Mouse (Mus musculus): ENCODE results near the gene Gm8909. TPM values are rescaled to one million over a fixed set of nuclear protein-coding genes. Genes with fewer than 3 reads are reported as not detected.
"Not testable (repeated sequence)": the region's sequence is repeated elsewhere in the genome, so short reads cannot be mapped to it uniquely, and the experiment has no call there.

Gene Gm8909
- not detected for total RNA-seq (2021)

GRCm38 (mm10) chr17:36168039-36168652 is at the start of gene Gm8909:
Gene Gm8909, minus strand, starts transcription at chr17:36168537.
- intact Hi-C loops (cut with DNase I), result no loop called here
- DNase-seq (ENCODE audit: extremely low spot score in 1 of 2, low spot score in 2 of 2), result peak in 1 of 2 experiments; percentile 22

GRCm38 (mm10) chr17:36215586-36215985 is 47.2 kb upstream of the Gm8909 start:
- intact Hi-C loops (cut with DNase I), result no loop called here
- DNase-seq (ENCODE audit: extremely low spot score in 1 of 2, low spot score in 2 of 2), result no peak

- DNase-seq (ENCODE audit: extremely low spot score in 1 of 2, low spot score in 2 of 2), result no peak
- intact Hi-C loops (cut with DNase I), result no loop called here
Measured at GRCm38 (mm10) chr17:36206846-36207245, 38.5 kb upstream of the Gm8909 start.

- DNase-seq (ENCODE audit: extremely low spot score in 1 of 2, low spot score in 2 of 2), result peak in 1 of 2 experiments; percentile 27
- intact Hi-C loops (cut with DNase I), result no loop called here
Measured at GRCm38 (mm10) chr17:36205862-36206261, 37.5 kb upstream of the Gm8909 start.

GRCm38 (mm10) chr17:36205456-36205855 is 37.1 kb upstream of the Gm8909 start:
- intact Hi-C loops (cut with DNase I), result no loop called here
- DNase-seq (ENCODE audit: extremely low spot score in 1 of 2, low spot score in 2 of 2), result no peak

- DNase-seq (ENCODE audit: extremely low spot score in 1 of 2, low spot score in 2 of 2), result no peak
- intact Hi-C loops (cut with DNase I), result no loop called here
Measured at GRCm38 (mm10) chr17:36201851-36202250, 33.5 kb upstream of the Gm8909 start.

- intact Hi-C loops (cut with DNase I), result loop anchor here (10.0 kb wide), 1 partner anchor 134 kb away; no protein-coding TSS in a partner anchor
- DNase-seq (ENCODE audit: extremely low spot score in 1 of 2, low spot score in 2 of 2), result no peak
Measured at GRCm38 (mm10) chr17:36198317-36198716, 30.0 kb upstream of the Gm8909 start.

GRCm38 (mm10) chr17:36194471-36194870 is 26.1 kb upstream of the Gm8909 start:
- intact Hi-C loops (cut with DNase I), result loop anchor here (5.0 to 10.0 kb wide), 2 partner anchors 130 to 197 kb away; no protein-coding TSS in a partner anchor
- DNase-seq (ENCODE audit: extremely low spot score in 1 of 2, low spot score in 2 of 2), result no peak

- DNase-seq (ENCODE audit: extremely low spot score in 1 of 2, low spot score in 2 of 2), result peak; percentile 21 to 74
- intact Hi-C loops (cut with DNase I), result loop anchor here (5.0 to 10.0 kb wide), 2 partner anchors 129 to 196 kb away; no protein-coding TSS in a partner anchor
Measured at GRCm38 (mm10) chr17:36193546-36194141, 25.3 kb upstream of the Gm8909 start.

GRCm38 (mm10) chr17:36192371-36192770 is 24.0 kb upstream of the Gm8909 start:
- DNase-seq (ENCODE audit: extremely low spot score in 1 of 2, low spot score in 2 of 2), result no peak
- intact Hi-C loops (cut with DNase I), result loop anchor here (5.0 to 10.0 kb wide), 2 partner anchors 128 to 195 kb away; no protein-coding TSS in a partner anchor

GRCm38 (mm10) chr17:36190169-36190507 is 21.8 kb upstream of the Gm8909 start, which contains the start of gene H2-T3:
Gene H2-T3, minus strand, starts transcription at chr17:36190287.
- DNase-seq (ENCODE audit: extremely low spot score in 1 of 2, low spot score in 2 of 2), result no peak
- intact Hi-C loops (cut with DNase I), result loop anchor here (5.0 to 10.0 kb wide), 2 partner anchors 125 to 193 kb away; no protein-coding TSS in a partner anchor

- DNase-seq (ENCODE audit: extremely low spot score in 1 of 2, low spot score in 2 of 2), result no peak
- intact Hi-C loops (cut with DNase I), result loop anchor here (5.0 to 10.0 kb wide), 2 partner anchors 125 to 192 kb away; no protein-coding TSS in a partner anchor
Measured at GRCm38 (mm10) chr17:36189491-36190168, 21.3 kb upstream of the Gm8909 start.

- intact Hi-C loops (cut with DNase I), result no loop called here
- DNase-seq (ENCODE audit: extremely low spot score in 1 of 2, low spot score in 2 of 2), result no peak
Measured at GRCm38 (mm10) chr17:36187540-36187939, 19.2 kb upstream of the Gm8909 start.

GRCm38 (mm10) chr17:36182212-36182611 is 13.9 kb upstream of the Gm8909 start:
- intact Hi-C loops (cut with DNase I), result no loop called here
- no peak for DNase-seq (ENCODE audit: extremely low spot score in 1 of 2, low spot score in 2 of 2)

- intact Hi-C loops (cut with DNase I); DNase-seq (ENCODE audit: extremely low spot score in 1 of 2, low spot score in 2 of 2): not testable (repeated sequence)
Measured at GRCm38 (mm10) chr17:36179446-36179845, 11.1 kb upstream of the Gm8909 start.

GRCm38 (mm10) chr17:36178938-36179337 is 10.6 kb upstream of the Gm8909 start:
- DNase-seq (ENCODE audit: extremely low spot score in 1 of 2, low spot score in 2 of 2); intact Hi-C loops (cut with DNase I): not testable (repeated sequence)

GRCm38 (mm10) chr17:36176132-36176531 is 7.8 kb upstream of the Gm8909 start:
- DNase-seq (ENCODE audit: extremely low spot score in 1 of 2, low spot score in 2 of 2); intact Hi-C loops (cut with DNase I): not testable (repeated sequence)

GRCm38 (mm10) chr17:36170287-36170814 is 2.0 kb upstream of the Gm8909 start:
- DNase-seq (ENCODE audit: extremely low spot score in 1 of 2, low spot score in 2 of 2), result no peak
- intact Hi-C loops (cut with DNase I), result no loop called here

GRCm38 (mm10) chr17:36169753-36170152 is 1.4 kb upstream of the Gm8909 start:
- intact Hi-C loops (cut with DNase I), result no loop called here
- DNase-seq (ENCODE audit: extremely low spot score in 1 of 2, low spot score in 2 of 2), result no peak
